Mouse (Mus musculus): ENCODE measurements around the gene Ano1. TPM values are rescaled to one million over a fixed set of nuclear protein-coding genes. Genes with fewer than 3 reads are reported as not detected.

Gene Ano1
- total and polyA plus RNA-seq, 3 experiments: 0.04 TPM; not detected in 2

GRCm38 (mm10) chr7:144566921-144567682 lies 184.7 kb downstream of the Ano1 start:
- Histone ChIP-seq H3K36me3 (ENCODE audit: control insufficient read depth in 1 of 2, insufficient read depth in 2 of 2, low read length in 2 of 2) (no peaks in the 10 kb centered on the region), H3K4me3 (ENCODE audit: control insufficient read depth in 1 of 2, insufficient read depth in 1 of 2, low read depth in 2 of 2, low read length in 2 of 2) (no peak overlapping the region), H3K27ac (ENCODE audit: control insufficient read depth, low read depth, low read length) (no peak overlapping the region), H3K4me1 (ENCODE audit: control insufficient read depth in 1 of 2, insufficient read depth in 2 of 2, low read length in 2 of 2) (no peaks in the 10 kb centered on the region), H3K9me3 (replicated peaks; ENCODE audit: insufficient read depth, low read length) (no peaks in the 10 kb centered on the region), H3K9ac (ENCODE audit: control insufficient read depth, low read depth, low read length, poor library complexity, severe bottlenecking) (no peak overlapping the region), H3K27me3 (ENCODE audit: control insufficient read depth in 1 of 2, insufficient read depth in 2 of 2, low read length in 2 of 2) (no peaks in the 10 kb centered on the region), H3K79me2 (ENCODE audit: control insufficient read depth, insufficient read depth, low read length, poor library complexity) (no peaks in the 10 kb centered on the region)
- no peak for TF ChIP-seq USF2 (IDR thresholded peaks at IDR 0.05; ENCODE audit: borderline replicate concordance in 1 of 2, insufficient read depth in 1 of 2, low read depth in 1 of 2, low read length in 2 of 2)
- no peak for TF ChIP-seq CTCF (IDR thresholded peaks at IDR 0.05 in 2 of 3, conservative IDR thresholded peaks at IDR 0.05 in 1 of 3; ENCODE audit: control insufficient read depth in 1 of 3, insufficient read depth in 1 of 3, low read depth in 2 of 3, low read length in 3 of 3, poor library complexity in 1 of 3, severe bottlenecking in 1 of 3)
- TF ChIP-seq TCF12 (IDR thresholded peaks at IDR 0.05; ENCODE audit: low read depth, low read length): no peak
- no peak for TF ChIP-seq NELFE (IDR thresholded peaks at IDR 0.05; ENCODE audit: low read depth, low read length)
- no peak for TF ChIP-seq KAT2A (conservative IDR thresholded peaks at IDR 0.05; ENCODE audit: low read depth, low read length)
- TF ChIP-seq MEF2A (IDR thresholded peaks at IDR 0.05; ENCODE audit: extremely low read depth, insufficient replicate concordance, low read depth, low read length, poor library complexity, severe bottlenecking): no peak
- no peak for TF ChIP-seq BHLHE40 (IDR thresholded peaks at IDR 0.05; ENCODE audit: borderline replicate concordance, low read depth, low read length)
- TF ChIP-seq MAX (IDR thresholded peaks at IDR 0.05; ENCODE audit: low read length): no peak
- no peak for TF ChIP-seq CHD1 (IDR thresholded peaks at IDR 0.05; ENCODE audit: low read depth, low read length)
- TF ChIP-seq EP300 (IDR thresholded peaks at IDR 0.05; ENCODE audit: low read depth in 1 of 2, low read length in 2 of 2): no peak
- no peak for TF ChIP-seq RCOR1 (IDR thresholded peaks at IDR 0.05; ENCODE audit: low read depth, low read length)
- no peak for TF ChIP-seq MYC (IDR thresholded peaks at IDR 0.05; ENCODE audit: low read depth, low read length)
- no peak for TF ChIP-seq TAL1 (IDR thresholded peaks at IDR 0.05; ENCODE audit: low read length)
- no peak for DNase-seq (ENCODE audit: low read depth, low spot score)

- H3K9ac ChIP-seq (ENCODE audit: control insufficient read depth, low read depth, low read length, poor library complexity, severe bottlenecking): no peak overlapping the region
- no peaks in the 10 kb centered on the region for H3K4me1 ChIP-seq (ENCODE audit: control insufficient read depth in 1 of 2, insufficient read depth in 2 of 2, low read length in 2 of 2)
- H3K79me2 ChIP-seq (ENCODE audit: control insufficient read depth, insufficient read depth, low read length, poor library complexity): no peaks in the 10 kb centered on the region
- H3K27ac ChIP-seq (ENCODE audit: control insufficient read depth, low read depth, low read length): no peak overlapping the region
- H3K36me3 ChIP-seq (ENCODE audit: control insufficient read depth in 1 of 2, insufficient read depth in 2 of 2, low read length in 2 of 2): no peaks in the 10 kb centered on the region
- no peak for TF ChIP-seq POLR2A (IDR thresholded peaks at IDR 0.05; ENCODE audit: control insufficient read depth in 1 of 2, insufficient read depth in 1 of 2, low read depth in 1 of 2, low read length in 2 of 2, poor library complexity in 1 of 2)
- TF ChIP-seq HCFC1 (IDR thresholded peaks at IDR 0.05; ENCODE audit: low read depth, low read length): no peak
- TF ChIP-seq MAX (IDR thresholded peaks at IDR 0.05; ENCODE audit: low read length): no peak
- TF ChIP-seq ZC3H11A (IDR thresholded peaks at IDR 0.05; ENCODE audit: low read depth, low read length): no peak
- TF ChIP-seq TBP (IDR thresholded peaks at IDR 0.05; ENCODE audit: low read depth, low read length): no peak
- TF ChIP-seq CHD1 (IDR thresholded peaks at IDR 0.05; ENCODE audit: low read depth, low read length): no peak
- TF ChIP-seq ZMIZ1 (IDR thresholded peaks at IDR 0.05; ENCODE audit: low read depth, low read length): no peak
- TF ChIP-seq MAZ (IDR thresholded peaks at IDR 0.05; ENCODE audit: low read depth, low read length): no peak
- no peak for TF ChIP-seq POLR2AphosphoS2 (IDR thresholded peaks at IDR 0.05; ENCODE audit: low read length)
- TF ChIP-seq USF1 (IDR thresholded peaks at IDR 0.05; ENCODE audit: low read depth, low read length): no peak
- TF ChIP-seq MYB (IDR thresholded peaks at IDR 0.05; ENCODE audit: low read depth, low read length): no peak
- TF ChIP-seq NELFE (IDR thresholded peaks at IDR 0.05; ENCODE audit: low read depth, low read length): no peak
- no peak for TF ChIP-seq MYC (IDR thresholded peaks at IDR 0.05; ENCODE audit: low read depth, low read length)
- peaks cover 0 to 4% of the 10 kb centered on the region in 2 experiments; a peak in 1 of 4 replicates for H3K27me3 ChIP-seq (ENCODE audit: control insufficient read depth in 1 of 2, insufficient read depth in 2 of 2, low read length in 2 of 2)
- DNase-seq (ENCODE audit: low read depth, low spot score): no peak
- H3K9me3 ChIP-seq (replicated peaks; ENCODE audit: insufficient read depth, low read length): no peaks in the 10 kb centered on the region
- no peak overlapping the region for H3K4me3 ChIP-seq (ENCODE audit: control insufficient read depth in 1 of 2, insufficient read depth in 1 of 2, low read depth in 2 of 2, low read length in 2 of 2)
Observed at GRCm38 (mm10) chr7:144563456-144564155, 188.2 kb downstream of the Ano1 start.
